Comparison of ENCODE assay signal across 9 mouse cellular contexts in the genomic region with DNA sequence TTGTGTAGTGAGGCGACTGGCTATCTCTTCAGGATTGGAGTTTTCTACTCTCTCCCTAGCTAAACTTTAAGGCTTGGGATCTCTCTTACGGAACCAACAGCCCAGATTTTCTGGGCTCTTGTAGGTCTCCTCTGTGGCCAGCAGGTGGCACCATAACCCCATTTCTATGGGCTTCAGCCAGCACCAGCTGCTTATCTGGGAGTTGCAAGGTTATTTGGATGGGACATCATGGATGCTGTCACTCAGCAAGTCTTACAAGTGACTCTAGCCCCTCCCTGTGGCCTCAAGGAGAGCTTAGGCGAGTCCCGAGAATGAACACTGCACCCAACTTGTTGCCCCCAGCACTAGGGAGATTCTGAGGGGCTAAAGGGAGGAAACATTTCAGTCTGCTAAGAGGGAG. TPM values are rescaled to one million over a fixed set of nuclear protein-coding genes. Genes with fewer than 3 reads are reported as not detected.
A peak's percentile ranks its signal among the peaks of the same experiment; 100 is the strongest.
DNase-seq lines count a peak whose midpoint lies in the region; ATAC-seq and TF ChIP-seq lines count a peak whose summit lies in the region.
"Had no signal": no experiment of that assay in that cellular context is flagged by ENCODE, and none has a peak within 500 bp of the region (broad histone marks: within the 10 kb centered on the region; RNA-seq: fewer than 3 reads in every experiment).

No protein-coding gene starts in this region.

- peak overlapping the region; percentile 83 for H3K9ac ChIP-seq in heart, embryonic 13.5 days
- H3K9ac ChIP-seq: lung, embryonic 15.5 days had no signal

- H3K27ac ChIP-seq in embryonic fibroblast, embryonic 13.5 days (ENCODE audit: insufficient read depth, low read length), result no peak overlapping the region
- peak overlapping the region; percentile 98 for H3K27ac ChIP-seq in heart, embryonic 13.5 days (replicated peaks)
- H3K27ac ChIP-seq: lung, embryonic 15.5 days had no signal

- peak; percentile 74 for DNase-seq in CD4-positive, CD25-positive, alpha-beta regulatory T cell, adult 2 months (ENCODE audit: low read depth, low spot score)
- peak; percentile 93 for DNase-seq in brain, adult 2 months (ENCODE audit: low read depth, low spot score)
- peak; percentile 44 to 82 for DNase-seq in kidney, postnatal 36 days
- peak; percentile 64 for DNase-seq in lung, postnatal 36 days
- DNase-seq in right cerebral cortex, adult 2 months (ENCODE audit: low spot score in 2 of 2), result peak; percentile 67 to 71

- peak overlapping the region; percentile 75 for H3K4me2 ChIP-seq in heart, embryonic 13.5 days
- H3K4me2 ChIP-seq: lung, embryonic 15.5 days had no signal

- peak; percentile 61 for TF ChIP-seq CTCF in embryonic fibroblast, embryonic 13.5 days (IDR thresholded peaks at IDR 0.05; ENCODE audit: borderline replicate concordance, insufficient read depth, low read length)

- H3K27me3 ChIP-seq in heart, embryonic 13.5 days (replicated peaks), result peaks cover 68% of the 10 kb centered on the region

- H3K9me3 ChIP-seq in heart, embryonic 13.5 days, result no peaks in the 10 kb centered on the region
- H3K9me3 ChIP-seq: lung, embryonic 15.5 days had no signal

- ATAC-seq in CD4-positive, CD25-positive, alpha-beta regulatory T cell, adult 4 months, result no peak
- ATAC-seq in heart, embryonic 13.5 days (ENCODE audit: extremely low read depth, insufficient number of reproducible peaks, low FRiP score, low TSS enrichment), result no peak

- TF ChIP-seq POLR2A in embryonic fibroblast, embryonic 13.5 days (IDR thresholded peaks at IDR 0.05; ENCODE audit: low read depth, low read length), result no peak

- 3% methylated on average over 4 of the region's 4 CpGs for WGBS in heart, embryonic 13.5 days

- no peak overlapping the region for H3K4me3 ChIP-seq in embryonic fibroblast, embryonic 13.5 days (ENCODE audit: insufficient read depth, low read length)
- peak overlapping the region; percentile 66; the same call in 1 of the 2 replicates for H3K4me3 ChIP-seq in heart, embryonic 13.5 days
- H3K4me3 ChIP-seq: lung, embryonic 15.5 days had no signal

- H3K4me1 ChIP-seq in embryonic fibroblast, embryonic 13.5 days (ENCODE audit: control insufficient read depth, insufficient read depth, low read length), result no peaks in the 10 kb centered on the region
- H3K4me1 ChIP-seq in heart, embryonic 13.5 days, result peaks cover 34% of the 10 kb centered on the region

- no peaks in the 10 kb centered on the region for H3K36me3 ChIP-seq in heart, embryonic 13.5 days
- H3K36me3 ChIP-seq: lung, embryonic 15.5 days had no signal

RNA-seq across cellular contexts. Expression of gene Kcnj11, which starts 4.4 kb away (rescaled TPM):
- polyA plus RNA-seq in CD4-positive, CD25-positive, alpha-beta regulatory T cell, adult 4 months (2017; shearing (Covaris generic)), result not detected
- not detected in 2 replicates for polyA plus RNA-seq in embryonic fibroblast, embryonic 13.5 days (2011; ENCODE audit: insufficient read length, low read depth, missing spikeins)
- 5.3 and 7.1 TPM in 2 replicates for polyA plus RNA-seq in heart, embryonic 13.5 days (2015; fragmentation: Nextera tagmentation; extraction: Ambion mirVana)
